Mouse (Mus musculus) layer of hippocampus, postnatal 10 days (tissue): ENCODE data around the gene Paxx. TPM values are rescaled to one million over a fixed set of nuclear protein-coding genes. Genes with fewer than 3 reads are reported as not detected.

Experiments used
- DNase-seq, 2 experiments: peaks; one replicate each; pipeline ENCODE4 v3.0.0; 2021; ENCODE audit warnings: low spot score in 2 of 2
- total RNA-seq, 2 experiments: library from RNA; stranded (reverse); gene quantifications; 2 replicates each; pipeline ENCODE4 v1.2.3; 2021

Paxx gene
- total RNA-seq, 2 experiments from 2014 or later = 56.1 to 68.6 TPM

DNA sequence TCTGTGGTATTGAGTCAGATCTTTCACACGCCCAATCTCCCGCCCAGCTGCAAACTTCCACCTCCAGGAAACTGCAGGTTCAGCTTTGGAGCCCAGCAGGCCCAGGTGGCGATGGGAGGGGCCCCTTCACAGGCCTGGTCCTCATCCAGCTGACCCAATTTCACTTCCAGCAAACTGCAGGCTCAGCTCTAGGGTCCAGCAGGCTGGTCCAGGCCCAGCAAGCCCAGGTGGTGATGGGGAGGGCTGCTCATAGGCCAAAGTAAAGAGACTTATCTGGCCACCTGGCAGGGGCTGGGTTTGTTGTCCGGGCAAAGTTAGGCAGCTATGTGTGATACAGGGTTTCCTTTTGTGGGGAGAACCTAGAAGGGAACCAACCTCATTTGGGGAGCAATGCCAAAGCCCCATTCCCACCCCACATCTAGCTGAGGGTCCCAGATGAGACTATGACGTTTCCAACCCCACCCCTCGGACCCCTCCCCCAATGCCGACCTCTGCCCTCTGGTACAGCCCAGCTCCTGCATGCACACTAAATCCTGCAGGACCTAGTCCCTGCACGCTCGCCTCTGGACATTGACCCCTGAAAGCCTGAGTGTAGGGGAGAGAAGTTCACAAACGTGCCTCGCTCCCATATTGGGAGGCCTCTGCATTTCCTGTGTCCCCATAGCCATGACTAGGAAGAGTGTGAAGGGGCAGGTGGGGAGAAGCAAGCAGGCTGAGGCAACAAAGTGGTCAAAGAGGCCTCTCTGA lies 24.2 kb upstream of the Paxx start:
- no peak for DNase-seq

DNA sequence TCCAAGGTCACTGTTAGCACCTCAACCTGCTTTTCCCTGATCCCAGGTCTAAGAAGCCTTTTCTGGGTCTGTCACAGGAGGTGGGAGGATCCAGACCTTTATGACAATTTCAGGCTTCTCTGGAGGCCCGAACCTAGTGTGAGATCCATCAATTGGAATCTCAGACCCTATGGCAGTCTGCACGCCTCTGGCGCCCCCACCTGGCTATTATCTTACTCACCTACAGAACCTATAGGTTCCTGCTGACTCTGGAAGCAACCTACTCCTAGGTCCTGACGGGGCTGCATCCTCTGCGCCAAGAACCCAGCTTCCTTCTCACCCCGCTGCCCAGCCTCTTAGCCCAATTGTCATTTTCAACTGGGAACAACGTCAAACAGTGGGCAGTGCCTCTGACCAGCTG lies 22.1 kb upstream of the Paxx start:
- no peak for DNase-seq

GRCm38 (mm10) chr2:25480541-25480940 lies 19.6 kb upstream of the Paxx start:
- DNase-seq = no peak

- no peak for DNase-seq
These were observed 18.8 kb upstream of the Paxx start for GRCm38 (mm10) chr2:25479551-25480311.

DNA sequence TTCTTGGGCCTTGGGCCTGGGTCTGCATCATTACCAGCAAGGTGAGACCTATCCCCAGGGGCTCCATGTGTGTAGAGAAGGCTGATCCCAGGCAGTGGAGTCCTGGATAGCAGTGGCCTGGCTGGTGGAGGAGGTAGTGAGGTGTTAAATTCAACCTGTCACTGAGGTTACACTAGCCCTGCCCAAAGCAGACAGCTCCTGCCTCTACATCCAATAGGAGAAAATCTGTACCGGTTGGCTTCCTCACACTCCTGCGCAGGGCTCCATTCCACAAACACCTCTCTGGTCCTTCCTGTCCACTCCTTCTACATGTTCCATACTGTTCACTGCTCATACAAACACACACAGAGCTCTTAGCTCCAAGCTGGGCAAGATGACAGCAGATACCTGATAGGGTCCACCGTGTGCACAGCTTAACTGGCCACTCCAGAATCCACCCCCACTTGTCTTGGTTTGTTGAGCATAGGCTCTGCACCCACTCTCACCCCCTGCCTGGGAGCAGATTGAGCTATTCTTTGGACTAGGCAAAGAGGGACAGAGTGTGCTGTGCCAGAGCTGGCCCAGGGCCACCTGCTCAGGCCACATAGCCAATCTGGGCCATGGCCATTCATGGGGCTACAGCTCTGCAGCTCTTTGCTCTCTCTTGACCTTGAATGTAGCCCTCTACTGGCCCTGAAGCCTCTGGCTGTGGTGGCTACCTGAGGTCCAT lies 17.2 kb upstream of the Paxx start:
- DNase-seq = no peak

DNA sequence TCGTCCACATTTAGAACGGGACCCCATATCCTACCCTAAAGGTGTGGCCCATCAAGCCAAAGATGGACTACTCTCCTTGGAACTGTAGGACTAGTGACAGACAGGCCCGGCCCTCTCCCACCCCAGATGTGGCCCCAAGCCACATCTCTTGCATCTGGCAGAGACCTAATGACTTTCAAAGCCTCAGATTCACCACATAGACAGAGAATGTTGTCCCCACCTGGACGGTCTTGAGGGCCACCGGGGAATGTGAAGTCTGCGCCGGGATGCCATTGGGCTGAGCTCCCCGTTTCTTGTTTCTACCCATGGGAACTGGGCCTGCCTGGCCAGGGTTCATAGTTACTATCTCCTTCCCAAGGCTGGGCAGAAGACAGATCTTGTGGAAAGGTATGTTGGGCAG lies 16.6 kb upstream of the Paxx start:
- no peak for DNase-seq

GRCm38 (mm10) chr2:25472550-25472949 lies 11.7 kb upstream of the Paxx start:
- no peak for DNase-seq

GRCm38 (mm10) chr2:25469969-25470368 lies 9.1 kb upstream of the Paxx start, which contains the start of gene Ptgds:
Gene Ptgds, minus strand, starts transcription at chr2:25470046.
- no peak for DNase-seq

GRCm38 (mm10) chr2:25468962-25469915 lies 8.3 kb upstream of the Paxx start:
- peak; percentile 52 to 59 for DNase-seq

- DNase-seq = no peak
These were observed 6.9 kb upstream of the Paxx start for GRCm38 (mm10) chr2:25467606-25468303.

- no peak for DNase-seq
These were observed 5.1 kb upstream of the Paxx start for GRCm38 (mm10) chr2:25465816-25466635.

DNA sequence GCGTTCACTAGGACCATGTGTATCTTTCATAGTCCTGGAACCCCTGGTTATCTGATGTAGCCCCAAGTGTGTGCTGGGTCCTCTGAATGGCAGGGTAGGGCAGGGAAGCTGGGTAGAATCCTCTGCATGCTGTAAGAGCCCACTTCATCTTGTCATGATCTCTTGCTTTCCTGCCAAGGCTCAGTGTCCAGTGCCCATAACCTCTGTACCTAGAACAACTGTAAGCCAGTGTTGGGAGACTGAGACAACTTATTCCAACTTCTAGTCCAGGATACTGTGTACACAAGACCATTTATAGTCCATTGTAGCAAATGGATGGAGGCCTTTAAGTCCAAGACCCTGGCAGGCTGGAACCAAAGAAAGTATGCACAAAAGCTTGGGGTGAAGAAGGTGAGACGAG lies 4.4 kb upstream of the Paxx start:
- no peak for DNase-seq

DNA sequence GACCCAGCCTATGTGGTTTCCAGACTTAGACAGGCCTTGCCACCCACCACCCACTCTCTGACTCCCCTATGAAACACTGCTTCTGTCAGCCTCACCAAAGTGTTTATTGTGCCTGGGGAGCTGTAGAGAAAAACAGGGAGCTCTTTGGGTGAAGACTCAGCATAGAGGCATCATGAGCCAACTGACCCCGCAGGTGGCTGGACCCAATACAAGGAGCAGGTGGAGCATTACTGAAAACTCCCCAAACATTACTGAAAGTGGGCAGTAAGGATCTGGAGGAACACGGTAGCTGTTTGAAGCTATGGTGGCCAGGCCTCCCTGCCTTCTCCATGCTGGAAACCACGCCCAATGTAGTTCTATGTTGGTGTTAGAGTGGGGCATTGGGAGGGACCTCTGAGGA lies 2.7 kb upstream of the Paxx start:
- DNase-seq = no peak

DNA sequence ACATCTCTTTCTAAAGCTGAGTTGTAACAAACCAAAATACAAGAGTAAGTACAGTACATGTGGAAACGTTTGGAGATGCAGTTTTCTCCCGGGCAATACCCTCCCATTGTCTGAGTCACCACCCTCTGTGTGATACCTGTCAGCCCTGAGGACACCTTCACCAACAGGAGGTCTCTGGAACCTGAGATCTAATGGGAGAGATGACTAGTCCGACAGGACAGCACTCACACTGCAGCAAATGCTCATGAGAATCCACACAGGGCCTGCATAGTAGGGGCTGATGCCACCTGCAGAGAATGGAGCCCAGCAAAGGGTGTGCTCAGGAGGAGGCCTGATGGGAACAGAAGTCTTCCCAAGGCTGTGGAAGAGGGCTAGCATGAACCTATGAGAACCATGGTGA lies 513 bp upstream of the Paxx start:
- DNase-seq = no peak

DNA sequence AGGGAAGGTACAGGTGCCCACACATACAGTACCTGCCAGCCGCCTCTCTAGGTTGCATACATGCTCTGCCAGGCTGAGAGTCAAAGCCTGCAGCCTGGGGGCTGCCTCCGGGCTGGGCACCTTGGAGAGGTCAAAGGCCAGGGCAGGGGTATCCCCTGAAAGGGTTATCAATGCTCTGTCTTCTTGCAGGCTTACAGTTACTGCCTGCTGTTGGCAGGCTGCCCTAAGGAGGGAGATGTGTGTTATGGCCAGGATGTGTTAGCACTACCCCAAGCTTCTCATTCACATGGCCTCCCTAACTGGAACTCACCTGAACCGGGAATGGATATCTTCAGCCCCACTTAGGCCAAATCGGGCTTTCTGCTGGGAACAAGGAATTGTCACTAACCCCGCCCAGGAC lies 759 bp downstream of the Paxx start:
- no peak for DNase-seq

DNA sequence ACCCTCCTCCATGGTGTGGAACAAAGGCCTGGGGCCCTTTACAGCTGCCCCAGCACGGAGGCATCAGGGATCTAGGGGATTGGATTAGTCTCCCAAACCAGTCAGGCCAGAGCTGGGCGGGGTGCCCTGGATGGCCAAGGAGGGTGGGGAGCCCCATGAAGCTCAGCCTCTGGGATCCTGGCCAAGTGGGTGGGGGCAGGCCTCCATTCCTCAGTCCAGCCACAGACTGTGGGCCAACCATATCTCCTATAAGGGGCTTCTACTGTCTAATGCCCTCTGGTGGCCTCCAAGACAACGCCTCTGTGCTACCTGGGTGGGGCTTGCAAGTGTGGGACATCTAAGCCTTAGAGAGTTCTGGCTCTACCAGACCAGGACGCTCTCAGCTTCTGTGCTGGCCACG lies 2.0 kb downstream of the Paxx start:
- DNase-seq = no peak

DNA sequence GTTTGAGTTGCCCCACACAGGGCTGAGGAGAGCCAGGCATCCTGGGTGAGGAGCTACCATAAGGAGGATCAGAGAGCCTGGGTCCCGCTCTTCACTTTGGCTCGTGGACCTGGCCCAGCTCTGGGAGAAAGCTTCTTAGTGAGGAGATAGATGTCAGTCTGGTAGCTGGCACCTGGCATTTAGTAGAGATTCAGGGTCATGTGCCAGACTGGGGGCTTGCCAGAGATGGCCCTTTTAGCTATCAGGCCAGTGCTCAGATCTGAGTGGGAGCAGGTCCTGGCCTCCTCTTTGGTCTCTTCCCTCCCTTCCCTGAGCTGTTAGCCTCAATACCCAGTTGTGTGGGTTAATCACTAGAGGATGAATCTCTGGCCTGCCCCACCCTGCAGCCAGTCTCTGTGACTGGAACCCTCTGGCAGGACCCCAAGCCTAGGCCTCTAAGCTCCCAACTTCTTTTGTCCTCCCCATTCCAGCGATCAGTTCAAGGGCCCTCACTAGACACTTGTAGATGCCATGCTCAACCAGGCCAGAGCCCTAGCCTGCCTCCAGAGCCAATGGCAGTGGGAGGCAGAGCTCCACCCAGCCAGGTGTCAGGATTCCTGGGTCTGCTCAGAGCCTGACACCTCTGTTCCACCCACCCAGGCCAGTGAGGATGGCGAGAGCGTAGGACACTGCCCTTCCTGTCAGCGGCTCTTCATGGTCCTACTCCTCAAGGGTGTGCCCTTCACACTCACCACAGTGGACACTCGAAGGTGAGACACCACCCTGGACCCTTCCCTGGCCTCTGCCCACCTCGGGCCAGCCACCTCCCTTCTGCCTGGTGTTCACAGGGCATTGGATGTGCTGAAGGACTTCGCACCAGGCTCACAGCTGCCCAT lies 3.6 kb downstream of the Paxx start:
- no peak for DNase-seq

DNA sequence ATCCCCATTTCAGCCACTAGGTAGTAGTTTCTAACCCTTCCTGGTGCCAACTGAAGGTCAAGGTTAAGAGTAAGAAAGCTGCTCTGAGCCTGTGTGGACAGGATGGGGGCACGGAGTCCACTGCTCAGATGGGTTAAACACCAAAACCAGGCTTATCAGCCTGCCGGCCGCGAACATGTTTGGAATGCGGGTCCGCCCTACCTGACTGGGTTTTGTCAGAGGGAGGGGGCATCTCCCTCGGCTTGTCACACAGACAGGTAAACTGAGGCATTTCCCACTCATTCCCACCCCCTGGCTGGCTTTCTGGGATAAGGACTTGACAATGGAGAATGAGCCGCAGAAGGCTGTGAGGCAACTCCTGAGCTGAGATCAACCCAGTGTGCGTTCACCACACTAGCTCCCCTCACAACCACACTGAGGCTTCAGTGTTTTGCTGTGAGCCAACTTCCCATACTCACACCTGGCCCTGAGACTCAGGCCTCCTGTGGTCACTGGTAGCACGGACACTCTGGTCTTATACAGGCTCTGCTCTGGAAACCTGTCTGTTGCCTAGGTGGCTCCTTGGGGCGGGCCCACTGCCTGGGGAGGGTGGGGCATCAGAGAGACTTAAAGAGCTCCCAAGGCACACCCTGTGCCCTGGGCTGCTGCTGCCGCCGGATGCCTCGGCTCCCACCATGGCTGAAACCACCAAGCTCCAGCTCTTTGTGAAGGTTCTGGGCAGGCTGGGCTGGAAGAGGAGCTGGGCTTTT lies 4.5 kb downstream of the Paxx start, which contains the start of gene Clic3:
Clic3 (plus strand) TSS at position 634 of the 749 bp plus-strand sequence.
- DNase-seq = no peak
